Mouse (Mus musculus): Measurements from ENCODE around the gene Samd10. TPM values are rescaled to one million over a fixed set of nuclear protein-coding genes. Genes with fewer than 3 reads are reported as not detected.

Samd10 gene
- polyA plus RNA-seq, 1 experiment from 2014 or later = 17.7 TPM

DNA sequence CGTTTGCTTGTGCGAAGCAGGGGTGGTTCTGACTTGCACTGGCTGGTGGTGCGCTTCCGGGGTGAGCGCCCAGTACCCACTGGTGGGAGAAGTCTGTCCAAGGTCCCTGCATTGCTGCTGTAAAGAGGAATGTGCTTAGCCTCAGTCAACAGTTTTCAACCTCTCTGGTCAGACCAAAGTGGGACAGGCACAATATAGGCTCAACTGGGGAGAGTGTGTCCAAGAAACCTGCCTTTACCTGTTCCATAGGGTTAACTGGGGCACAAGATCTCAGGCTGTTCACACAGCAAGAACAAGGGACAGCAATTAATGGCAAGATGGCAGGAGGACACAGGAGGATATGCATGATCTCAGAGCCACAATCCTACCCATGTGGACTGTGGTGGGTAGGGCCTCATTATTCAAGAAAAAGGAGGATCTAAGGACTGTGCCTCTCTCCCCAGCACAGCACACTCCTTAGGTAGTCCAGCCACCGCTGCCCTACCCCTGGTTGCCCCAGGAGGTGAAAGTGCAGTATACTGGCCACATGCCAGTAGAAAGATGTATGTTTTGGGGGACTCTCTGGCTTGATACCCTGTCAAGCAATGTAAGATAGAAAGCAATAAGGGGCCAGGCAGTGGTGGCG lies 24.0 kb downstream of the Samd10 start:
- no peaks in the 10 kb centered on the region for H3K4me1 ChIP-seq (ENCODE audit: control insufficient read depth, insufficient read depth, low read length)
- 95% methylated on average over 7 of the region's 7 CpGs for WGBS
- no peaks in the 10 kb centered on the region for H3K27me3 ChIP-seq (ENCODE audit: control insufficient read depth, insufficient read depth, low read length)
- no peaks in the 10 kb centered on the region for H3K9me3 ChIP-seq (ENCODE audit: control insufficient read depth, low read length)
- no peak overlapping the region for H3K9ac ChIP-seq (ENCODE audit: low read length)
- DNase-seq (ENCODE audit: low spot score) = no peak
- H3K4me3 ChIP-seq (ENCODE audit: low read depth, low read length) = no peak overlapping the region
- no peak overlapping the region for H3K27ac ChIP-seq (replicated peaks; ENCODE audit: low read depth, low read length)
- no peak for ATAC-seq (ENCODE audit: insufficient number of reproducible peaks, low FRiP score, low TSS enrichment, low read depth)
- no peak overlapping the region for H3K4me2 ChIP-seq (ENCODE audit: low read depth, severe bottlenecking)
- H3K36me3 ChIP-seq (ENCODE audit: control insufficient read depth, insufficient read depth, low read length) = no peaks in the 10 kb centered on the region

DNA sequence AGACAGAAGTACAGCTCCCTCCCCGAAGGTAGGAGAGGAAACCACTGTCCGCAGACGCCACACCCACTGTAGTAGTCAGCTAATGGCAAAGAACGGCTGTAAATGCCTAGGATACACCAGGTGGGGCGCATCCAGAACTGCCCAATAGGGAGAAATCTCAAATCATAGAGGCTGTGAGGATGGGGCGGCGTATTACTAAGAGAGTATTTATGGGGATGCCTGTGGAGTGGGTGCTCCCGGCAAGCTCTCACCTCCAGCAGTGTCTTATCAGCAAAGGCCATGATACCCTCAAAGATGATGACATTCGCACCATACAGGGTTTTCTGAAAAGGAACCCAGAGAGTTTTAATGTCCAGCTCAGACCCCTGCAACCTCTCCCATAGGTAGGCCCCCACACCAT lies 25.1 kb downstream of the Samd10 start:
- no peaks in the 10 kb centered on the region for H3K36me3 ChIP-seq (ENCODE audit: control insufficient read depth, insufficient read depth, low read length)
- ATAC-seq (ENCODE audit: insufficient number of reproducible peaks, low FRiP score, low TSS enrichment, low read depth) (no peak), DNase-seq (ENCODE audit: low spot score) (no peak)
- WGBS = 88% methylated on average over 9 of the region's 9 CpGs
- no peaks in the 10 kb centered on the region for H3K27me3 ChIP-seq (ENCODE audit: control insufficient read depth, insufficient read depth, low read length)
- no peak overlapping the region for H3K27ac ChIP-seq (replicated peaks; ENCODE audit: low read depth, low read length)
- H3K4me2 ChIP-seq (ENCODE audit: low read depth, severe bottlenecking) = no peak overlapping the region
- H3K4me3 ChIP-seq (ENCODE audit: low read depth, low read length) = no peak overlapping the region
- H3K9me3 ChIP-seq (ENCODE audit: control insufficient read depth, low read length) = no peaks in the 10 kb centered on the region
- H3K9ac ChIP-seq (ENCODE audit: low read length) = no peak overlapping the region
- no peaks in the 10 kb centered on the region for H3K4me1 ChIP-seq (ENCODE audit: control insufficient read depth, insufficient read depth, low read length)

DNA sequence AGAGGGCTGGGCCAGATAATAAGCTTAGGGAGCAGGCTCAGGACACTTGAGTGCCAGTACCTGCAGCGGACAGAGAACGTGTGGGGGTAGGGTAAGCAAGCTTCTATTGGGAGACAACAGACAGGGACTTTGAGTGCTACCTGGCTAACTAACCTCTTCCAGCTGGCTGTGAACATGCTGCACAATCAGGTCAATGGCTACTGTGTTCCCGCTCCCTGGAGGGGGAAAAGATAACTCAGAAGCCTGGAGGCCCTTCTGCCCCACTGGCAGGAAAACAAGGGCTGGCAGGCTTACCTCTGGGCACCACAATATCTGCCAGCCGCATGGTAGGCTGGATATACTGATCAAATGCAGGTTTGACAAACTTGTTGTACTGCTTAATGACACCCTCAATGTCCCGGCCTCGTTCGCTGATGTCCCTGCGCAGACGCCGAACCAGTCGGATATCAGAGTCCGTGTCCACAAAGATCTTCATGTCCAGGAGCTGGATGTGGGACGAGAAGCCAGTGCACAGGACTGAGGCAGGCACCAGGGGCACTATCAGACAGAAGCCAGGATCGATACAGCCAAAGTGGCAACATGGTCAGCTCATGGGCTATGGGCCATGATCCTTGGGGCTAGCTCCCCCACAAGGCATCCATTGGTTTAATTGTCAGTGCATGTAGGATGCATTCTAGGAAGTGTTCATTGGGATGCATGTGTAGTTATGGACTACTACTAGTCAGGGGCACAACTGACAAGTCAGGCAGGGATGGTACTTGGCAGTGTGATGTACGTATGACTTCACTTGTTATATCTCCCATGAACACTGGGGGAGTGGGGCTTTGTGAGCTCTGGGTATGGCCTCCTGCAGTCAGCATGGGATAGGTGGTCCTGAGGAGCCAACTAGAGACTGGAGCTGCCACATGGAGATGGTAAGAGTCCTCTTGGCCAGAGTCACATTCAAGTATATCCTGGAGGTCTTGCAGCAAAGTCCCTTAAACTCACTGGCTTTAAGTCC lies 25.8 kb downstream of the Samd10 start:
- no peak for DNase-seq (ENCODE audit: low spot score)
- no peak overlapping the region for H3K9ac ChIP-seq (ENCODE audit: low read length)
- no peak for ATAC-seq (ENCODE audit: insufficient number of reproducible peaks, low FRiP score, low TSS enrichment, low read depth)
- no peaks in the 10 kb centered on the region for H3K9me3 ChIP-seq (ENCODE audit: control insufficient read depth, low read length)
- H3K4me1 ChIP-seq (ENCODE audit: control insufficient read depth, insufficient read depth, low read length) = no peaks in the 10 kb centered on the region
- no peaks in the 10 kb centered on the region for H3K27me3 ChIP-seq (ENCODE audit: control insufficient read depth, insufficient read depth, low read length)
- H3K27ac ChIP-seq (replicated peaks; ENCODE audit: low read depth, low read length) = no peak overlapping the region
- no peak overlapping the region for H3K4me3 ChIP-seq (ENCODE audit: low read depth, low read length)
- H3K36me3 ChIP-seq (ENCODE audit: control insufficient read depth, insufficient read depth, low read length) = no peaks in the 10 kb centered on the region
- WGBS = 94% methylated on average over 15 of the region's 15 CpGs
- H3K4me2 ChIP-seq (ENCODE audit: low read depth, severe bottlenecking) = no peak overlapping the region

DNA sequence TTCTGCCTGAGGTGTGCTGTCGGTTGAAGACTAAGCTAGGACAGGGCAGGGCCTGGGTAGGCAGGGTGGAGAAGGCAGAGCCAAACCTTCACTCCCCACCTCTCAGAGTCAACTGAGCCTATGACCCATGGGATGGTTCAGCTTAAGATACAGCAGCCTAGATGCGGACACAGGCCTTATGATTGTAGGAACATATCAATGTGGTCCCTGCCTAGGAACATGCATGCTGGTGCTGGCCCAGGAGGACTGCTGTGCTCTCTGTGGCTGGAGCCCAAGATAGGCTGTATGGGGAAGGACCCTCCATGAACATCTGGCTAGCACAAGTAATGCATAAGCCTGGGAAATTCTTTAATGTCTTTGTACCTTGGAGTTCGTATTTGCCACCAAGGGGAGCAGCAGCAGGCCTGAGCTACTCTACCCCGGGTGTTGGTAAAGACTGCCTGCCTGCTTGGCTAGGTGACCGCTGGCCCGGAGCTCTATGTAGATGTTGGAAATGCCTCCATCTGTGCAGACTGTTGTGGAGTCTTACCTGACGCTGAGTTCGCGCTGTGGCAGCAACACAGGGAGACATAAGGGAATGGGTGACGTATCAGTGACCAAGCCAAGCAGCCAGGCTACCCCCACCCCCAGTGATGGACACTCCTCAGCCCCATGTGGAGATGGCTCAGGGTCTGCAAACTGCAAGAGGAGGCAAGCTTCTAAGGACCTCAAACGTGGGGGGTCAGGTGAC lies 26.9 kb downstream of the Samd10 start:
- WGBS = 90% methylated on average over 11 of the region's 11 CpGs
- no peak for DNase-seq (ENCODE audit: low spot score)
- no peak for ATAC-seq (ENCODE audit: insufficient number of reproducible peaks, low FRiP score, low TSS enrichment, low read depth)

GRCm38 (mm10) chr2:181570921-181571595 lies 28.0 kb downstream of the Samd10 start:
- H3K4me1 ChIP-seq (ENCODE audit: control insufficient read depth, insufficient read depth, low read length) = no peaks in the 10 kb centered on the region
- H3K9me3 ChIP-seq (ENCODE audit: control insufficient read depth, low read length) = no peaks in the 10 kb centered on the region
- no peak overlapping the region for H3K9ac ChIP-seq (ENCODE audit: low read length)
- DNase-seq (ENCODE audit: low spot score) (no peak), ATAC-seq (ENCODE audit: insufficient number of reproducible peaks, low FRiP score, low TSS enrichment, low read depth) (no peak)
- H3K4me2 ChIP-seq (ENCODE audit: low read depth, severe bottlenecking) = no peak overlapping the region
- H3K36me3 ChIP-seq (ENCODE audit: control insufficient read depth, insufficient read depth, low read length) = no peaks in the 10 kb centered on the region
- H3K27ac ChIP-seq (replicated peaks; ENCODE audit: low read depth, low read length) = no peak overlapping the region
- WGBS = 74% methylated on average over 6 of the region's 6 CpGs
- H3K27me3 ChIP-seq (ENCODE audit: control insufficient read depth, insufficient read depth, low read length) = no peaks in the 10 kb centered on the region
- no peak overlapping the region for H3K4me3 ChIP-seq (ENCODE audit: low read depth, low read length)

More for the DNA sequence above, 26.9 kb downstream of the Samd10 start:
- Histone ChIP-seq H3K4me3 (ENCODE audit: low read depth, low read length) (no peak overlapping the region), H3K27ac (replicated peaks; ENCODE audit: low read depth, low read length) (no peak overlapping the region), H3K4me1 (ENCODE audit: control insufficient read depth, insufficient read depth, low read length) (no peaks in the 10 kb centered on the region), H3K9ac (ENCODE audit: low read length) (no peak overlapping the region), H3K9me3 (ENCODE audit: control insufficient read depth, low read length) (no peaks in the 10 kb centered on the region), H3K36me3 (ENCODE audit: control insufficient read depth, insufficient read depth, low read length) (no peaks in the 10 kb centered on the region), H3K4me2 (ENCODE audit: low read depth, severe bottlenecking) (no peak overlapping the region), H3K27me3 (ENCODE audit: control insufficient read depth, insufficient read depth, low read length) (no peaks in the 10 kb centered on the region)

DNA sequence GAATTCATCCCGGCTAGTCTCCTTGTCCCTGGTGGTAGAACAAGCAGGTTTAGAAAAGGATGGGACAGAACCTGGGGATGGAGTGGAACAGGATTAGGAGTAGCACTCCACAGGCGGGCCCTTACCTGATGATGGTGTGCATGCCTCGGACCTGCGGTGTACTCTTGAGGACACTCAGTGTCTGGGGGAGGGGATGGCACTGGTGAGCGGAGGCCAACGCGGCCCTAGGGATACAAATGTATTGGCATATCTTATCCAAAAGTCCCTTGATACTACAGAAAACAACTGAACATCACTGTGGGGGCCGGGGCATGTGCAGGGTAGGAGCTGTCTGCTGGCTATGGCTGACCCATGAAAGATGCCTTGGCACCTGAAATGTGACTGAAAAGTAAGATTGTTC lies 28.6 kb downstream of the Samd10 start:
- Histone ChIP-seq H3K4me3 (ENCODE audit: low read depth, low read length) (no peak overlapping the region), H3K4me1 (ENCODE audit: control insufficient read depth, insufficient read depth, low read length) (no peaks in the 10 kb centered on the region), H3K36me3 (ENCODE audit: control insufficient read depth, insufficient read depth, low read length) (no peaks in the 10 kb centered on the region), H3K4me2 (ENCODE audit: low read depth, severe bottlenecking) (no peak overlapping the region), H3K9ac (ENCODE audit: low read length) (no peak overlapping the region), H3K27ac (replicated peaks; ENCODE audit: low read depth, low read length) (no peak overlapping the region), H3K9me3 (ENCODE audit: control insufficient read depth, low read length) (no peaks in the 10 kb centered on the region), H3K27me3 (ENCODE audit: control insufficient read depth, insufficient read depth, low read length) (no peaks in the 10 kb centered on the region)
- 88% methylated on average over 8 of the region's 8 CpGs for WGBS
- no peak for DNase-seq (ENCODE audit: low spot score)
- no peak for ATAC-seq (ENCODE audit: insufficient number of reproducible peaks, low FRiP score, low TSS enrichment, low read depth)

DNA sequence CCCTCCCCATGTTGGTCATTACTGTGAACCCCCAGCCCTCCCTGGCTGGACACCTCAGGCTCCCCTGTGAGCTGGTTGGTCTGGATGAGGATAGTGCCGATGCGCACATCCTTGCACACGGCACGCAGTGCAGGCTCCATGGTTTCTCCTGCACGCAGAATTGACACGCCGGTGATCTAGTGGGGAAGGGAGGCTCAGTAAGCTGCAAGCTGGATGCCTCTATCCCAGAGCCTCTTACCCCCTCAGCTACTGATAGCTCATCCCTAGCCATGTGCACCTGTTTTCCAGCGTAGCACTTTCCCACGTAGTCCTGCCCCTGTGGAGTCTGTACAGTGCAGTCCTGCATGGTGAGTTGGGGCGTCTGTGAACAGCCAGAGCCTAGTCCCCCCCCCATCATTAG lies 29.2 kb downstream of the Samd10 start:
- 89% methylated on average over 10 of the region's 10 CpGs for WGBS

More for the DNA sequence above, 29.2 kb downstream of the Samd10 start:
- ATAC-seq (ENCODE audit: insufficient number of reproducible peaks, low FRiP score, low TSS enrichment, low read depth) (no peak), DNase-seq (ENCODE audit: low spot score) (no peak)
- H3K36me3 ChIP-seq (ENCODE audit: control insufficient read depth, insufficient read depth, low read length) = no peaks in the 10 kb centered on the region
- H3K27me3 ChIP-seq (ENCODE audit: control insufficient read depth, insufficient read depth, low read length) = no peaks in the 10 kb centered on the region
- H3K4me3 ChIP-seq (ENCODE audit: low read depth, low read length) = no peak overlapping the region
- H3K9ac ChIP-seq (ENCODE audit: low read length) = no peak overlapping the region
- no peaks in the 10 kb centered on the region for H3K4me1 ChIP-seq (ENCODE audit: control insufficient read depth, insufficient read depth, low read length)
- no peak overlapping the region for H3K4me2 ChIP-seq (ENCODE audit: low read depth, severe bottlenecking)
- H3K9me3 ChIP-seq (ENCODE audit: control insufficient read depth, low read length) = no peaks in the 10 kb centered on the region
- no peak overlapping the region for H3K27ac ChIP-seq (replicated peaks; ENCODE audit: low read depth, low read length)
